Mouse (Mus musculus) lung, postnatal 25 days (tissue): ENCODE results near the gene Gm13290.
"Not testable (repeated sequence)": the region's sequence is repeated elsewhere in the genome, so short reads cannot be mapped to it uniquely, and the experiment has no call there.

Experiments
- DNase-seq: peaks from one replicate; pipeline ENCODE4 v3.0.0; 2022; ENCODE audit warnings: low spot score

Gene Gm13290

GRCm38 (mm10) chr4:88773534-88773933, at the start of gene Gm13290:
Gm13290 (plus strand) TSS chr4:88773834.
- DNase-seq = not testable (repeated sequence)

GRCm38 (mm10) chr4:88726727-88727126, 46.9 kb upstream of the Gm13290 start:
- no peak for DNase-seq

- DNase-seq = peak; percentile 53
Observed at GRCm38 (mm10) chr4:88727324-88727723, 46.3 kb upstream of the Gm13290 start.

- DNase-seq = peak; percentile 76
Observed at GRCm38 (mm10) chr4:88738480-88738879, 35.2 kb upstream of the Gm13290 start.

GRCm38 (mm10) chr4:88739036-88739435, 34.6 kb upstream of the Gm13290 start:
- no peak for DNase-seq

- DNase-seq = no peak
Observed at GRCm38 (mm10) chr4:88741426-88741825, 32.2 kb upstream of the Gm13290 start.

GRCm38 (mm10) chr4:88742771-88743371, 30.8 kb upstream of the Gm13290 start:
- DNase-seq = no peak

- no peak for DNase-seq
Observed at GRCm38 (mm10) chr4:88744207-88744606, 29.4 kb upstream of the Gm13290 start.

GRCm38 (mm10) chr4:88749926-88750325, 23.7 kb upstream of the Gm13290 start:
- DNase-seq = no peak

- peak; percentile 39 for DNase-seq
Observed at GRCm38 (mm10) chr4:88754818-88755340, 18.8 kb upstream of the Gm13290 start, which contains the start of gene Gm13271. Gm13271 (plus strand) TSS chr4:88754868.

- DNase-seq = not testable (repeated sequence)
Observed at GRCm38 (mm10) chr4:88756581-88757513, 16.8 kb upstream of the Gm13290 start.

GRCm38 (mm10) chr4:88757628-88758031, 16.0 kb upstream of the Gm13290 start:
- DNase-seq = peak; percentile 88

- DNase-seq = not testable (repeated sequence)
Observed at GRCm38 (mm10) chr4:88758751-88759150, 14.9 kb upstream of the Gm13290 start.

GRCm38 (mm10) chr4:88759610-88760268, 13.9 kb upstream of the Gm13290 start, which contains the start of gene Gm13283:
Gm13283 (plus strand) TSS chr4:88760119.
- not testable (repeated sequence) for DNase-seq

GRCm38 (mm10) chr4:88760431-88760830, 13.2 kb upstream of the Gm13290 start:
- peak; percentile 85 for DNase-seq

- peak; percentile 47 for DNase-seq
Observed at GRCm38 (mm10) chr4:88761776-88762175, 11.9 kb upstream of the Gm13290 start.

GRCm38 (mm10) chr4:88762341-88762740, 11.3 kb upstream of the Gm13290 start:
- not testable (repeated sequence) for DNase-seq

- peak; percentile 62 for DNase-seq
Observed at GRCm38 (mm10) chr4:88763384-88764018, 10.1 kb upstream of the Gm13290 start.

- not testable (repeated sequence) for DNase-seq
Observed at GRCm38 (mm10) chr4:88776622-88777021, 3.0 kb downstream of the Gm13290 start, which contains the start of gene Gm13289. Gm13289 (plus strand) TSS chr4:88776922.

GRCm38 (mm10) chr4:88779550-88779949, 5.9 kb downstream of the Gm13290 start, which contains the start of gene Gm13272:
Gm13272 (plus strand) TSS chr4:88779850.
- DNase-seq = not testable (repeated sequence)

GRCm38 (mm10) chr4:88780320-88780719, 6.7 kb downstream of the Gm13290 start:
- not testable (repeated sequence) for DNase-seq
